Mouse (Mus musculus) erythroblast, embryonic 14.5 days (primary cell): Measurements from ENCODE around the gene Gatc.

Source experiments
- GATA1 ChIP-seq: IDR thresholded peaks from 2 replicates; pipeline ENCODE4 v1.6.1; 2012; ENCODE audit warnings: low read length, inconsistent platforms, mixed read lengths
- TAL1 ChIP-seq: IDR thresholded peaks from 3 replicates; pipeline ENCODE4 v1.6.1; 2012; ENCODE audit warnings: low read length, inconsistent platforms, mixed read lengths

DNA sequence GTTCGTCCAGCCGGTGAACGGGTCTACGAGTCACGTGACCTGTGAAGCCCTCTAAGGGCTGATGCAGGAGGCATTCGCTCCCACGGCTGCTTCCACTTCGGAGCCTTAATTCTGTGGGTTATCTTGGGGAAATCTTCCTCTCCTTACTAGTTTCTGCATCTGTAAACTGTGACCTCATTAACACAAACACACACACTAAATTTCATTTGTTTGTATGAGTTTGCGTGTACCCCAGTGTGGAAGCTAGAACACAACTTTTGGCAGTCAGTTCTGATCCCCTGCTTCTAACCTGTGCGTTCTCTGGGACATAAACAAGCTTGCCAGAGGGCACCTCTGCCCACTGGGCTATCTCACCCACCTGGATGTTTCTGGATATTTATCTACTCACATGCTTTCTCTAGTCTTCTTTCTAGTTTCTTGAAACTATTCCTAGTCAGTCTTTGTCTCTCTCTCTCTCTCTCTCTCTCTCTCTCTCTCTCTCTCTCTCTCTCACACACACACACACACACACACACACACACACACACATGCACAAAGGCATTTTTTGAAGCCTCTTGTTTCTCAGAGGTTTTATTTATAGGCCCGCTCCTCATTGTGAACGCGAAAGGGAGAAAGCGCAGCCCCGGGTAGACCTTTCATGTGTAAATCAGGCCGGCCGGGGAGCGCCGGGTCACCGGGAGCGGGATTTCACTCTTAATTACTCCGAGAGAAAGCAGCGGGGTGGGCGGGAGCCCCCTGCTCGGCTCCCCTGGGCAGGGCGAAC, 32.6 kb upstream of the Gatc start:
- no peak for TF ChIP-seq TAL1
- no peak for TF ChIP-seq GATA1
